Mouse (Mus musculus) midbrain, postnatal 0 days (tissue): Measurements from ENCODE around the gene 1700056E22Rik. TPM values are rescaled to one million over a fixed set of nuclear protein-coding genes. Genes with fewer than 3 reads are reported as not detected.
A peak's percentile ranks its signal among the peaks of the same experiment; 100 is the strongest.

Source experiments
- ATAC-seq: fragments of 200-750 bp; cut with Nextera tagmentation; 2 replicates; pipeline ENCODE4 v1.8.0; 2017; ENCODE audit warnings: moderate number of reproducible peaks, mild to moderate bottlenecking, moderate TSS enrichment, moderate library complexity; ENCODE audit not compliant: low FRiP score
- DNase-seq: peaks from one replicate; pipeline ENCODE4 v3.0.0-alpha.2; 2015; ENCODE audit warnings: low spot score
- H3K27ac ChIP-seq: fragments of 300-500 bp; sonication (generic); 2 replicates; pipeline ENCODE4 v1.5.1; 2014; ENCODE audit warnings: low read depth, mild to moderate bottlenecking, low read length, mixed read lengths
- H3K27me3 ChIP-seq: fragments of 300-500 bp; sonication (generic); 2 replicates; pipeline ENCODE4 v1.6.1; 2014; ENCODE audit warnings: low read length, control low read depth, mixed read lengths; ENCODE audit not compliant: insufficient read depth
- H3K36me3 ChIP-seq: fragments of 300-500 bp; sonication (generic); 2 replicates; pipeline ENCODE4 v1.6.1; 2014; ENCODE audit warnings: low read length, control low read depth, mixed read lengths; ENCODE audit not compliant: insufficient read depth
- H3K4me1 ChIP-seq: fragments of 300-500 bp; sonication (generic); 2 replicates; pipeline ENCODE4 v1.6.1; 2014; ENCODE audit warnings: mild to moderate bottlenecking, control low read depth, antibody characterized with exemption, low read length, mixed read lengths; ENCODE audit not compliant: insufficient read depth
- H3K4me2 ChIP-seq: fragments of 300-500 bp; sonication (generic); 2 replicates; pipeline ENCODE4 v1.6.1; 2014; ENCODE audit warnings: low read depth, mild to moderate bottlenecking, low read length, mixed read lengths; ENCODE audit not compliant: poor library complexity, severe bottlenecking
- H3K4me3 ChIP-seq: fragments of 300-500 bp; sonication (generic); 2 replicates; pipeline ENCODE4 v1.5.1; 2014; ENCODE audit warnings: low read depth, mild to moderate bottlenecking, low read length, moderate library complexity
- H3K9ac ChIP-seq: fragments of 300-500 bp; sonication (generic); replicated peaks from 2 replicates; pipeline ENCODE4 v1.6.1; 2014; ENCODE audit warnings: mild to moderate bottlenecking, low read length, moderate library complexity, mixed read lengths; ENCODE audit not compliant: poor library complexity, severe bottlenecking
- H3K9me3 ChIP-seq: fragments of 300-500 bp; sonication (generic); 2 replicates; pipeline ENCODE4 v1.6.1; 2016; ENCODE audit warnings: low read length, control low read depth
- CTCF ChIP-seq: IDR thresholded peaks from 2 replicates; pipeline ENCODE4 v1.5.1; 2016; ENCODE audit warnings: antibody characterized with exemption, mild to moderate bottlenecking
- whole genome bisulfite sequencing: fragments of 180-500 bp; shearing (Covaris S2); extraction: QIAGEN DNeasy Blood & Tissue Kit; methylation state at CpG from one replicate; pipeline ENCODE4 v1.1.7; 2014; 5-methylcytosine and 5-hydroxymethylcytosine counted together
- polyA plus RNA-seq: library from polyadenylated mRNA; unstranded; fragments of >200 nt; fragmentation: Nextera tagmentation; extraction: Ambion mirVana; gene quantifications from 2 replicates; pipeline ENCODE4 v1.2.1, GENCODE M21; 2015
- total RNA-seq: library from RNA; depleted of rRNA; stranded (reverse); fragments of >200 nt; gene quantifications from 2 replicates; pipeline ENCODE4 v1.2.3, GENCODE M21; 2014

Gene 1700056E22Rik
- total and polyA plus RNA-seq, 2 experiments from 2014 or later, result 1.1 to 1.2 TPM

DNA sequence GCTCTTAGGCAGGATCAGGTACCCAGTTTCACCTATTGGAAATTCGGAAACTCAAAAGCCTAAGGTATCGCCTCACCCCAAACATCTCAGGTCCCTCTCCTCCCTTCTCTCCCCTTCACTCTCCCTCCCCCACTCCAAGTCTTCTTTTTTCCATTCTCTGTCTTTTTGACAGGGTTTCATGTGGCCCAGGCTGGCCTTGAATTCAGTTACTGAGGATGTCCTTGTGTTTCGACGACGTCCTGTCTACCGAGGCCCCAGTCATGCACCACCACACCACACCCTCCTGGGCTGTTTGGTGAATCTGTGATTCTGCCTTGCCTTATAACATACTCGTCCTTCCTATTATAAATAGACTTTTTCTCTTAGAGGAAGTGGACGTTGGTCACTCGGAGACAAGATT lies 13.7 kb upstream of the 1700056E22Rik start:
- no peak for TF ChIP-seq CTCF
- WGBS, result 89% methylated on average over 9 of the region's 9 CpGs
- no peak overlapping the region for H3K4me2 ChIP-seq
- no peak for DNase-seq
- no peak overlapping the region for H3K4me3 ChIP-seq
- no peaks in the 10 kb centered on the region for H3K9me3 ChIP-seq
- no peak for ATAC-seq
- no peak overlapping the region for H3K27ac ChIP-seq
- H3K27me3 ChIP-seq, result no peaks in the 10 kb centered on the region
- H3K9ac ChIP-seq, result no peak overlapping the region
- H3K36me3 ChIP-seq, result no peaks in the 10 kb centered on the region
- H3K4me1 ChIP-seq, result no peaks in the 10 kb centered on the region

DNA sequence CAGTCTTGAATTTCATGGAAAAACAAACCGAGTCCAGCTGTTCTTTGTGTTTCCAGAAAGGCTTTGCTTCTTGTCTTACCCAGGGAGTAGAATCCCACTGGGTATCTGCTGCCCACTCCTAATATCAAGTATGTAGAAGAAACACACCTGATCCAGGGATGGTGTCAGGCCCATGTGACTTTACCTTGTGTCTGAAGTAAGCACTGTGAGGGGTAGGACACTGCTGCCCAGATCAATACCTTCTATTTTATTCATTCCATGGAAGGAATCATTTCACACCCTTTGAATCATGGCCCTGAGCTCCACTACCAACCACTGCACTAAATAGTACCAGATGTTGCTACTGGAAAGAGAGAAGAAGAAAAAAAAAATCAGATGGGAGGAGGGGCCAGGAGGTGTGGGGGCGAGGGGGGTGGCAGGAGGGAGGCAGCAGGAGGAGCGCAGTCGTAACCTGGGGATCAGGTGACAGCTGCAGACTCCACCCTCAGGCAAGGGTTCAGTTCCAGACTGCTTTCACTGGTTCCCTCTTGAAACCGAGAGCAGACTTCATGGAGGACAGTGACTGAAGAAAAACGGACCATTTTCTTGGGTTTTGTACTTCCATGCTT lies 12.1 kb upstream of the 1700056E22Rik start:
- Histone ChIP-seq H3K36me3 (no peaks in the 10 kb centered on the region), H3K9me3 (no peaks in the 10 kb centered on the region), H3K4me2 (no peak overlapping the region), H3K4me1 (no peaks in the 10 kb centered on the region), H3K27me3 (no peaks in the 10 kb centered on the region), H3K4me3 (no peak overlapping the region), H3K9ac (no peak overlapping the region), H3K27ac (no peak overlapping the region)
- no peak for ATAC-seq
- 84% methylated on average over 6 of the region's 6 CpGs for WGBS
- no peak for DNase-seq
- TF ChIP-seq CTCF, result no peak

DNA sequence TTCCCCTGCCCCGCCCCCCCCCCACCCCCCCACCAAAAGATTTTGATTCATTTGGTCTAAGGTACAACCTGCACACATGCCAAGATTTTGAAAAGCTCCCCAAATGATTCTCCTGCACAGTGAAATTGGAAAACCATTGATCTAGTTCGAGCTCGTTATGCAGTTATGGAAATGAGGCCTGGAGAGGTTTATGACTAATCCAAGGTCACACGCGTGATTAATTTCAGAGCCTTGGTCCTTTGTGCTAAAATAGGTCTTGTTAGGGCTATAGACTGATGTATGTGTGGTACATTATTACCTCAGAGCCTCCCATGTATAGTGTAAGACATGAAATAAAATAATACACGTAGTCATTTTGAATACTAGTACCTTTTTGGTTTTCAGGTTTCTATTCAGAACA lies 9.3 kb upstream of the 1700056E22Rik start:
- Histone ChIP-seq H3K4me2 (no peak overlapping the region), H3K27me3 (no peaks in the 10 kb centered on the region), H3K4me3 (no peak overlapping the region), H3K9me3 (no peaks in the 10 kb centered on the region), H3K27ac (no peak overlapping the region), H3K9ac (no peak overlapping the region), H3K4me1 (no peaks in the 10 kb centered on the region), H3K36me3 (no peaks in the 10 kb centered on the region)
- TF ChIP-seq CTCF, result no peak
- no peak for ATAC-seq
- no peak for DNase-seq
- WGBS, result 80% methylated on average over 6 of the region's 6 CpGs

DNA sequence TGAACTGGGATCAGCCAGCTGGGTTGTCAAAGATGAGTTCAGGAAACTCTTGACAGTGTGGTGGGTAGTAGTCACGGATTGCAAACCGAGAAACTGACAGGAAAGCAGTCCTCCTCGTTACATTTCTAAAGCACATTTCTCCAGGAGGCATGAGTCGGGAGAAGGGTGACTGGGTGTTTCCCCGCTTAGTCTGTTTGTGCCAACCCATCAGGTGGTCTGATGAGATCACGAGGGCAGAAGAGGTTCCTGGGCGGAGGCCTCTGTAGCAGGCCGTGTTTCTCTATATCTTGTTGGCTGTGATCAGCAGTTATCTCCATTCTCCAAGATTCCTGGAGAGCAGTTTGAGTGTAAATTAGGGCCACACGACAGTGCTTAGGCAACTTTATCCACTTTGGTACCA lies 8.6 kb upstream of the 1700056E22Rik start:
- no peaks in the 10 kb centered on the region for H3K4me1 ChIP-seq
- H3K27me3 ChIP-seq, result no peaks in the 10 kb centered on the region
- no peak overlapping the region for H3K4me3 ChIP-seq
- no peaks in the 10 kb centered on the region for H3K9me3 ChIP-seq
- no peak overlapping the region for H3K27ac ChIP-seq
- H3K36me3 ChIP-seq, result no peaks in the 10 kb centered on the region
- WGBS, result 77% methylated on average over 9 of the region's 9 CpGs
- H3K9ac ChIP-seq, result no peak overlapping the region
- ATAC-seq (no peak), DNase-seq (no peak)
- no peak for TF ChIP-seq CTCF
- H3K4me2 ChIP-seq, result no peak overlapping the region

DNA sequence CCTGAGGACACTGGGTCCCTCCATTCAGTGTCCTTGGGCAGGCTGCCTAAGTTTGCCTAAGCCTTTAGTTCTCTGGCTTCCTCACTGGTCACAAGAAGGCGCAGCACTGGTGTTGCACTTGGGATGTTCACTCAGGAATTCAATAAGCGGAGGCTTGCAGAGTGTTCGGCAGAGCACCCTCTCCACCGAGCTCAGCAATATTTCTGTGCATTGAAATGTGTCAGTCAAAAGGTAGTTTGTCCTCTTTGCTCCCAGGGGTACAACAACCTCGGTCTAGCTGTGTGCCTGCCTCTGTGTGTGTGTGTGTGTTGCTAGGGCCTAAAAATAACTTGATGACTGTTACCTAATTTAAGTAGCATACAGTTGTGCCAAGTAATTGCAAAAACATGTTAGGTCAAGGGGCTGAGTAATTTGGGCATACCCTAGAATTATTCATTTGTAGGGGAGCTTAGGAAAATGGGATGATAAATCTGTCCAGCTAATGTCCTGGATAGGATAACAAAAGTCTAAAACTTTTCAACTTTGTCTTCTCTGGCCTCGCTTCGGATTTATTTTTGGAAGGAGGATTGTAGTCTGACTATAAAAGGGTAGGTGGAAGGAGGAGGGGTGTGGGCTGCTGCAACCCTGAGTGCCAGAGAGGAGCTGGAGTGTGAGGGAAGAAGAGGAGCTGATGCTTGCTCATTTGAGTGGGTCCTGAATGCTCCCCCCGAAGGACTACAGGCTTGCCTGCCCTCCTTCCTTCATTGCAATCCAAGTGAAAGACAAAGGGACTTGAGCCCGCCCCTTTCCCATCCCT lies 7.9 kb upstream of the 1700056E22Rik start:
- Histone ChIP-seq H3K4me2 (0 out of 2 replicates have a peak overlapping the region, but pooled peaks have one; percentile 7), H3K9ac (no peak overlapping the region), H3K36me3 (no peaks in the 10 kb centered on the region), H3K4me1 (no peaks in the 10 kb centered on the region), H3K27me3 (no peaks in the 10 kb centered on the region), H3K27ac (no peak overlapping the region), H3K4me3 (no peak overlapping the region), H3K9me3 (no peaks in the 10 kb centered on the region)
- ATAC-seq (no peak), DNase-seq (peak; percentile 33)
- no peak for TF ChIP-seq CTCF
- 62% methylated on average over 9 of the region's 9 CpGs for WGBS

DNA sequence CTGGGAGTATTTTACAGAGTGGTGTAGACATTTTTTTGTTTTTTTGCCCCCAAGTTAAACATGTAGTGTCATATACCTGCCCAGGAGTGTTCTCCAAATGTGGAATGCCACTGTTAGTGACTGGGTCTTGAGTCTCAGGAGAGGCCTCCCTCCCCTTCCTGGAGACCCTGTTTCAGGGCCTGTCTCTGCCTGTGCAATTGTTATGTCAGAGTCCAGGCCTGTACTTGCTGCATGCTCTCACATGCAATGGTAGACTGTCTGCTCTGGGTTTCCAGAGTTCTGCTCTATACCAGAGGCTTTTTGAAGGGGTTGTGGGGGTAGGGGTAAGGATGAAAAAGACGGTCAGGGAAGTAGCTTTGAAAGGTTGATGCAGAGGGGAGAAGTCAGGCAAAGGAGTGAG lies 6.8 kb upstream of the 1700056E22Rik start:
- Histone ChIP-seq H3K4me3 (no peak overlapping the region), H3K9ac (no peak overlapping the region), H3K4me2 (no peak overlapping the region), H3K27me3 (no peaks in the 10 kb centered on the region), H3K27ac (no peak overlapping the region), H3K36me3 (no peaks in the 10 kb centered on the region), H3K9me3 (no peaks in the 10 kb centered on the region), H3K4me1 (0 out of 2 replicates have a peak, but pooled peaks cover 3% of the 10 kb centered on the region)
- no peak for ATAC-seq
- 73% methylated on average over 1 of the region's 1 CpGs for WGBS
- no peak for DNase-seq
- TF ChIP-seq CTCF, result no peak
